Mouse (Mus musculus) monocyte, adult 5-6 weeks (primary cell): ENCODE results near the gene Fam19a1. TPM values are rescaled to one million over a fixed set of nuclear protein-coding genes. Genes with fewer than 3 reads are reported as not detected.
"Not testable (repeated sequence)": the region's sequence is repeated elsewhere in the genome, so short reads cannot be mapped to it uniquely, and the experiment has no call there.

ENCODE experiments used
- ATAC-seq: fragments of 153-309, 156-312 bp; replicated peaks from 2 replicates; pipeline ENCODE4 v1.8.0; 2017; ENCODE audit warnings: mild to moderate bottlenecking; ENCODE audit not compliant: low TSS enrichment, insufficient number of reproducible peaks, severe bottlenecking, poor library complexity, low FRiP score
- total RNA-seq: library from RNA; stranded (forward); fragments of 200-1000, 200-491, 200-594 nt; gene quantifications from 3 replicates; pipeline ENCODE4 v1.2.3, GENCODE M21; 2017

Fam19a1 gene
- total RNA-seq, result not detected in 3 replicates

DNA sequence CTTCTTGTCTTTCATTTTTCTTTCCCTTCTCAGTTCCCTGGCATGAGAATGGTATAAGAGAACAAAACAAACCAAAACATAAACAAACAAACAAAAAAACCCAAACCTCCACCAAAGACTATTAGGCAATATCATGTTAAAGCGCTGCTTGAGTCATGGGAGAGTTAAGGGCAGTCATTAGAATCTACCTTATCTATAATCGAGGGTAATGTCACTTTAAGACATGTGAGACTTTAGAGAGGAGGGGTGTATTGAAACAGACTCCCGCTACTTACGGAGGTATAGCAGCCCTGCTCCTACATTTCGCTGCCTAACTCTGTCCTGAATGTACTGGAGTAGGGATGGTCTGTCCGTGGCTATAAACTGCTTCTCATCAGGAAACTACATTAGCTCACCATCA, at the start of gene Fam19a1:
Gene Fam19a1 (plus strand): TSS at position 301 of the 400 bp plus-strand sequence.
- ATAC-seq, result no peak

DNA sequence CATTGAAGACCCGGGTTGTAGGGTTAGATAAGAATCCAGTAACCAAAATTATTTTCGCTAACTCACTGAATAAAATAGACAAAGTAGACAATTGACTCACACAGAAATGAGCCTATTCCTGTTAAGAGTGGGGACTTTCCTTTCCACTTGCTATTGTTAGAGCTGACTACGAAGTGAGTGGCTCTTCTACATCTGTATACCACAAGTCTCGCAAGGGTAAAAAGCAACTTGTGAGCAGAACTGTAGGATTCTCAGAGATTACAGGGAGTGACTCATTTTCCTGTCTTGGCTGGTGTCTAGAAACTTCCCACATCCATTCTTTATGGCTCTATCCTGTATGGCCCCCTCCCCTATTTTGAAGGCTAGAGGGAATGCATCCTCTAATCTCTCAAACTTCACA, 41.9 kb upstream of the Fam19a1 start:
- no peak for ATAC-seq

DNA sequence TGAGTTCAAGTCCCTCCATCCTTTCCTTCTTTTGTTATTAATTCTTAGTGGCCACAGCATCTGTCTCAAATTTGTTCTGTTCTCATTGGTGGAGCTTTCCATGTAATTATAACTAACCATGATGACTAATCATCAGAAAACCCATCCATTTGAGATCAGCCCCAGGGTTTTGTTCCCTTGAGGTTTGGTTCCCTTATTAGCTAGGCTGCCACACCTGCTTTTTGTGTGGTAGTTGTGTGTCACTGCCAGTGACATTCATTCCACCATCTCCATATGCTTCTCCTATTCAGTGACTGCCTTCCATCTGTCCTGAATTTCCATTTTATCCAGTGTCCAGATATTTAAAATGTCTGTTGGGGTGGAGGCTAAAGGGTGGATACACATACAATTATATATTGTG, 41.4 kb upstream of the Fam19a1 start:
- no peak for ATAC-seq

DNA sequence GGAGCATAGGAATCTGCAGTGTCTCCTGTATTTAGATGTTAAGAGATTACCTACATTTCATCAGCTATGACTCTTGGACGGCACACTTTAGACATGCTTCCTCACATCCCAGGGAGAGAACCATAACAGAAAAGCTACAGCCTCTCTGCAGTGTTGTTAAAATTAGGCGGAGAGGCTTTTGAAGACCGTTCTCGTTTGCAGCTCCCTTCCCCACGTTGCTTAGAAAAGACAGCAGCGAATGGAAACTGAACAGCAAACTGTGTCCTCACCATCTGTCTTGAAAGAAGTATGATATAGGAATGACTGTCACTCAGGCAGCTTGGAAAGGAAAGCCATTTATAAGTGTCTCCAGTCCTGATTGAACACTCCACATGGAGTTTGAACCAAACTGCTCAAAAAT, 23.0 kb upstream of the Fam19a1 start:
- no peak for ATAC-seq

DNA sequence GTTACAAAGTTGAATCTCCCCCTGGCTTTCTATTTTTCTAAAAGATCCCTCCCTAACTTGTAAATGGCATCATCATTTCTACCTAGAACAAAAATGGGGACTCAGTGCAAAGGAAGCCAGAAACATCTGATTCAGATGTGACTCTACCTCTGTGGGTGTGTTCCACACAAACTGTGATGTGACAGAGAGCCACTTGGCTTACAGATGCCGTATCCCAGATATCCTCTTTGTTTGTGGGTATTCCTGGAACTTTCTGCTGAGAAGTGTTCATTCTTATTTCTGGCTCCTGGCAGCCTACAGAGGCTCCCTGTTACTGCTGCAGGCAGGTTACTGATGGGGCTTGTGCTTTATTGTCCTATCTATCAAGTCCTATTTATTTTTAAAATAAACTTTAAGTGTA, 19.2 kb upstream of the Fam19a1 start:
- no peak for ATAC-seq

DNA sequence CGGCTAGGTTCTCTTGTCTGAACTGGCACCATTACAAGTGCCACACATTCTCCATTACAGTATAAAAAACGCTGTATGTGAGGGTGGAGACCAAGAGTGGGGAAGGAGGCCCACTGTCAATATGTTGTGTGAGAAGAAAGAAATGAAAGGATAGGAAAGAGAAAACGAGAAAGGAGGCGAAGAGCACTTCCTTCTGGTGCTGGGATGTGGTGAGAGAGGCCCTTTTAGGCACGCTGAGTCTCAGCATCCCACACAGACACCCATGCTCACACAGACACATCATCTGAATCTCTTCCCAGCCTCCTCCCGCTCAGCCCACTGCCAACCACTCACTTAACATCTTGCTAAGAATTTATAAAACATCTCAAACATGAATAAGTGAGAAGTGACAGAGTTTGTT, 14.7 kb upstream of the Fam19a1 start:
- ATAC-seq, result no peak

DNA sequence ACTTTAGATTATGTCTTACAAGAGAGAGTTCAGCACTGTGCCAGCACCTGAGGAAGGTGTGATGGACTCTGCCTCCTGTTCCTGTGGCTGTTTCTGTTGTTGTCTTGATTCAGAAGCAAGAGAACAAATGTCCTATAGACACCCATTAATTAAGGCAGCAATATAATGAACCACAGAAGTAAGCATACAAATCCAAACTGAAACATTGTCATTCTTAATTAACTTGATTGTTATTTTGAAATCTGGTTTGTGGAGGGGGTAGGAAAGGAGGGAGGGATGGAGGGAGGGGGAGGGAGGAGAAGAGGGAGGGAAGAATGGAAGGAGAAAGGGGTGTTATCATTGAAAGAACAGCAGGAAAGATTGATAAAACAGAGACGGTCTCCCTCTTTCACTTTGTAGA, 1.3 kb upstream of the Fam19a1 start:
- ATAC-seq, result no peak

DNA sequence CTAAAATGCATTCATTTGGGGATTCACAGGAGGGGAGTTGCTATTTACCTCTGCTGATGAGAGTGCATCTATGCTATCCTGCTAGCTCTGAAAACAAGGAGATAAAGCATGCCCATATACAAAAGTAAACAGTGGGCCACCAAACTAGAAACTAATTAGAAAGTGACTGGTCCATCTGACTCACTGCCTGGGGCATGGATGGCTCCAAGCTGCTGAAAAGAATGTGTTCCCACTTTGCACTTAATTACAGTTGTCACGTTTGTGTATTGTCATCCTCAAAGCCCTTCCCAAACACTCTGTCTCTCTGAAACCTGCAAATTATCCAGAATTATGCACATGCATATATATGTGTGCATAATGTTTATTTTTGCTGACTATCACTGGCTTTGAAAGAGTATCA, 1.2 kb downstream of the Fam19a1 start:
- no peak for ATAC-seq

DNA sequence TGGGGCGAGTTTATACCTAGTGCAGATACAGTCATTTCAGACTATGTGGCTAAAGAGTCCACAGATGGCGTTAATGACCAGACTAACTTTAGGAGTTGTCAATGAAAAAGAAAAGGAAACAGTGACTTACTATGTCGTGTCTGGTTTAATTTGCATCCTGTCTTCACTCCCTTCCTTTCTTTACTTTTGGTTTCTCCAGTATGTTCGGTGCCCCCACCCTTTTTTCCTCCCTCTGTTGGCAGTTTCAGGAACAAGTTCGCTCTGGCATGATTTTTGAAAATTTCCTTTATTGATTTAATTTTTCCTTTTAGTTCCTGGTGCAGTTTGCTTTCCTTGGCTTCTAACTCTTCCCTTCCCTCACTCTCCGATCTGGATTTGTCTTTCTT, 3.2 kb downstream of the Fam19a1 start:
- no peak for ATAC-seq

DNA sequence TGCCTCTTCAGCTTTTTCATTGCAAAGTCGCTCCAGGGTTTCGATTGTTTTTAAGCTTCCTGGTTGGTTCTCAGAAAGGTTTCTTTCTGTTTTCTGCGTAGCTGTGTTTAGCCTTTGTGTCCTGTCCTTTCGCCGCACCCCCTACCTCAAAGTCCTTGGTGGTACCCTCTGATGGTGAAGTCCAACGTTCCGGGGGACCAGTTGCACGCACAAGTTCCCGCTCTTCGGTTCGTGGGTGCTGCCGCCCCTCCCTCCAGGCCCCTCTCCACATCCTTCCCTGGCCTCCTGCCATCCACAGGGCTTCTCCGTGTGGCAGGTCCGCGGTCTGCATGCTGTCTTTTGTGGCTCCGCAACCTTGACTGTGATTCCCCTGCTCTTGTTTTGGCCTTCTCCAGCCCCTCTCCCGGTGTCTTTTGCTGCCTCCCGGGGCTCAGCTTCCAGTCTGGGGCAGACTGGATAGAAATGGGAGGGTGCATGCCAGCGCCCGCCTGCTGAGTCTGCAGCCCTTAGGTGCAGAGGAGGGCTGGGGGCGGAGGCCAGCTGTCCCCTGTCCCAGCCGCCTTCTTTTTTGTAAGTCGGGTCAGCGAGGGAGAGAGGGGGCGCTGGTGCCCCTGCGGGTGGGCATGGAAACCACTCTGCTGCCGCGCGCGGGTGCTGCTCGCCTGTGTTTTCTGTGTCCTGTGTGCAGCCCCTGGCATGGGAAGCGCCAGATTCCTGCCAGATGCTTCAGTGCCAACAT, 3.7 kb downstream of the Fam19a1 start:
- no peak for ATAC-seq

DNA sequence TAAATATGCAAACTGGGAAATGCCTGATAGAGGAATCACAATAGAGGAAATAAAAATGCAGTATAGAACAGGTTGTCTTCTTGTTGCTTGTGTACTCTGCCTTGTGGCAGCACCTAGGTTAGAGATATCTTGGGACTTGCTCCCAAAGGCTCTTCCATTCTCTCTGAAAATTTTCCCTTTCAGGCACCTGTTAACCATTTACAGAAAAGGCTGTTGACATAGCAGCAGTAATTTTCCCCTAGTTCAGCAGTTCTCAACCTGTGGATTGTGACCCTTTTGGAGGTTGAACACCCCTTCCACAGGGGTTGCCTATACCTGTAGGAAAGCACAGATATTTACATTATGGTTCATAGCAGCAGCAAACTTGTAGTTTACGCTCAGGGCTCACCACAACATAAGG, 30.4 kb downstream of the Fam19a1 start:
- no peak for ATAC-seq

DNA sequence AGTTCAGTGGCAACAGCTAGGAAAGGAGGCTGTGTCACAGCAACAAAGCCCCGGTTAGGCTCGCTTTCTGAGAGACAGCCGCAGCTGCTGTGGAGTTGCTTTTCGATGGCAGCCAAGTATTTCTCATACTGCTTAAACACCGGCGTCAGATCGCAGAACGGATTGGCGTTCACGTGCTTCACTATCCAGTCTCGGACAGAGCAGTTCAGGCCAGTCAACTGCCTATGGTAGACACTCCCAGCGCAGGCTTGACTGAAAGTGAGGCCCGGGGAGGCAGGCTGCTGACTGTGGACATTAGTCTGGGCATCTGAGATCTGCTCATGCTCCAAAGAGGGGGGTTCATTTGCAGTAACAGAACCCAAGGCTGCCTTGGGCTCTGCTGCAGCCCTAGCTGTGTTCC, 52.4 kb downstream of the Fam19a1 start:
- ATAC-seq, result no peak

DNA sequence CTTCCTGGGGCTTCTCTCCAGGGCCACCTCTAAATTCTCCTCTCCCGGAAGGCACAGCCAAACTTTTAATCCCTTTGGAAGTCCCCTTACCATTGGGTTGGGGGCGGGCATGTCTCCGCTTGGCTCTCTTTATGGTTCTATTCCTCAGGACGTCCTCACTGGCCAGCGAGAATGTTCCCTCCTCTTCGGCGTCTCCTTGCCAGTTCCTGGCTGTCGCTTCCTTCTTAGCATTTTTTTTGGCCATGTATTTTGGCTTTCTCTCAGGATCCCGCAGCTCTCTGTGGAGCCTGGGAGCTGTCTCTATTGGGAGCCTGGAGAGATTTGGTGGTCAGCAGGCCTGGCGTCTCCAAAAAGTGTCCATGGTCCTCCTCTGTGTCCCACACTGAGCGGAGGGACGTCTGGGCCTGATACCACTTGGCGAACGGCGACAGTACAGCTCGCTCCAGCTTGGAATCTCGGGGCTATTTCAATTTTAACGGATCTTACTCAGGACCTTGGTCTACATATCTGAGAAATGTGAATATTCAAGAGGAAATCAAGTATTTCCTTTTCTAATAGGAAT, 52.9 kb downstream of the Fam19a1 start, which contains the start of gene 1700123L14Rik:
Gene 1700123L14Rik (minus strand): TSS at position 426 of the 562 bp plus-strand sequence.
- no peak for ATAC-seq

DNA sequence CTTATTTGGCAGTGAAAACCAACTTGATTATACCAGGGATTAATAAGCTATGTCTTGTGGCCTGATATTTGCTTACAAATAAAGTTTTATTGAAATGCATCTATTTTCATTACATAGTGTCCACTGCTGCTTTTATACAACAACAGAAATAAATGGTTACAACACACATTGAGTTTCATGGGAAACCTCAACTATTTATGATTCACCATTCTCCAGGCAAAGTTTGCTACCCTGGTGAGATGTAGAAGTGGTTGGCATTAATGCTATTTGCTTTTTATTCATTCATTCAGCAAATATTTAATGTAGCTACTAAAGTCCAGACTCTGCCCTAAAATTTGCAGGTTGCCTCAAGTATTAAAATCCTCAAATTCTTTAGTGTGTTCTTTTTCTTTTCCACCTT, 54.1 kb downstream of the Fam19a1 start:
- no peak for ATAC-seq

DNA sequence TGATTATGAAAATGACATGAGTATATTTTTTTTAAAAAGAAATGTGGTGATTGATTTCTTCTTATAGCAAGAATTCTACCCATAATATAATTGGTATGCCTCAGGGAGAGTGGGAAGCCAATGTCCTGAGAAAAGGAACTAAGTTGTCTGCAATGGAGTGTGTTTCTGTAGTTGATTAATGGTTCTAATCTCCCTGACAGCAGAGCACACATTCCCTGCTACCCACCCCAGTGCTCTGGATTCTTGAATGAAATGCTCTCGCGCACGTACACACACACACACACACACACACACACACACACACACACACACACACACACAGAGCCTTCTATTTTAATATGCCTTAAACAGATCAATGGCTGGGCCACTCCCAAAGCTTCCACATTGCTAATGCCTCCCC, 60.7 kb downstream of the Fam19a1 start:
- ATAC-seq, result no peak

DNA sequence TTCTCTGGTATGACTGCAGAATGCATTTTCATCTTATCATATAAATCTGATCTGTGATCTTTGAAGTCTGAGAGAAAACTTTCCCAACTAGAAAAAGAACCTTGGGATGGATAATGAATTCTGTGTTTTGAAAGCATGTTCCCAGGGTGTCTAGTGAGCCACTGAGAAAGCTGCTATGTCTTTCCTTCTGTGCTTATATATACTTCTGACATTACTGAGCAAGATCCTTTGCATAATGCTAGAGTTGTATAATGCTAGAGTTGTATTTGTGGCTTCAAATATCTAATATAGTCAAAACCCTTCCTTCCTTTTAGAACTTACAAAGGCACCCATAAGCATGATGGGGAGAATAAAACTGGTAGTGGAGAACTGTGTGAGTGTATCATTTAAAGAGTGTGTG, 65.6 kb downstream of the Fam19a1 start:
- ATAC-seq, result no peak

DNA sequence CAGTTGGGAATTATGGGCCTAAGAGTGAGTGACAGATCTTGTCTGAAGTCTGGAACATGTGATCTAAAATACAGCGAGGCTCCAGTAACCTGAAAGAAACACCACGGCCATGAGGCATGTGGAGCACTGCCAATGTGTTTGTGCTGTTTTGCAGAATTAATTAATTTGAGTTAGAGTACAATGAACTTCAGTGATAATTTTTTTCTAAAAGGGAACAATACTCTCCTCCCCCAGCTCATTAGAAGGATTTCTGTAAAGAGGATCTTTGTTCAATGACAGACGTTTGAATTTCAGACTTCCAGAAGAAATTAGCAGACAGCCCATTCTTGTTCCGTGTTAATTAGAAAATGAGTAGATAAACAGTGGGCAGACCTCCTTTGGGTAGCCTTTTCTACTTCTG, 70.4 kb downstream of the Fam19a1 start:
- no peak for ATAC-seq

DNA sequence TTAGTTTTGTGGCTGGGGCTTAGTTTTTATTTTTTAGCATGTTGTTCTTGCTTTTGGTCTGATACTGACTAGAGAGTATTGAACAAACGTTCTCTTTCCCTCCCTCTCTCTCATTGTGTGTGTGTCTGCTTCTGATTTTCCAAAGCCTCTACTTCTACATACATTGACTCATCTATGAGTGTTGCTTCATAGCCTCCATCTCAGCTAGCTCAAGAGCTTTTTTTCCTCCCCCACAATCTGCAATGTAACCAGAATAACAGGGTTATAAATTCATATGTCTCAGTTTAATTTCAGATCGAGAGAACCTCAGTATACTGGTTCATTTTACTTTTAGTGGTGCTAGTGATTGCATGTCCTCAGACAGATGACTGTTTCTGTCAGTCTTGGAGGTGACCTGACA, 73.6 kb downstream of the Fam19a1 start:
- ATAC-seq, result no peak

DNA sequence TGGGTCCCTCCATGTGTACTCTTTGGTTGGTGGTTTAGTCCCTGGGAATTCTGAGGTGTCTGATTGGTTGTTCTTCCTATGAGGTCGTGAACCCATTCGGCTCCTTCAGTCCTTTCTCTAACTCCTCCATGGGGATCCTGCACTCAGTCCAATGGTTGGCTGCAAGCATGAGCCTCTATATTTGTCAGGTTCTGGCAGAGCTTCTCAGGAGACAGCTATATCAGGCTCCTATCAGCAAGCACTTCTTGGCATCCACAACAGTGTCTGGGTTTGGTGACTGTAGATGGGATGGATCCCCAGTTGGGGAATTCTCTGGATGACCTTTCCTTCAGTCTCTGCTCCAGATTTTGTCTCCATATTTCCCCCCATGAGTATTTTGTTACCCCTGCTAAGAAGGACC, 86.0 kb downstream of the Fam19a1 start:
- not testable (repeated sequence) for ATAC-seq

DNA sequence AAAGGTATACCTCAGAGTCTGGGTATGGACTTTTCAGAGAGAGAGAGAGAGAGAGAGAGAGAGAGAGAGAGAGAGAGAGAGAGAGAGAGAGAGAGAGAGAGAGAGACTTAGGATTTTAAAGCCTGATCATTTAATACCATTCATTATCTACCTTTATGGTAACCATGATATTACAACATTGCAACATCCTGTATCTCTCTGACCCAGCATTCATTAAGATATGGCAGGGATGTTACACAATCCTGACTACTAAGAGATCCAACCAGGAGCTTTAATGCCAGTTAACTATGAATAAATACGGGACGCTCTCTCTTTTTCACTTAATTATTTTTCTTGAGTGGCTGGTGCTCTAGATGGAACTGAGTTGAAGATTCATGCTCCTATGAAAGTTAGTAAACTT, 92.4 kb downstream of the Fam19a1 start:
- no peak for ATAC-seq

DNA sequence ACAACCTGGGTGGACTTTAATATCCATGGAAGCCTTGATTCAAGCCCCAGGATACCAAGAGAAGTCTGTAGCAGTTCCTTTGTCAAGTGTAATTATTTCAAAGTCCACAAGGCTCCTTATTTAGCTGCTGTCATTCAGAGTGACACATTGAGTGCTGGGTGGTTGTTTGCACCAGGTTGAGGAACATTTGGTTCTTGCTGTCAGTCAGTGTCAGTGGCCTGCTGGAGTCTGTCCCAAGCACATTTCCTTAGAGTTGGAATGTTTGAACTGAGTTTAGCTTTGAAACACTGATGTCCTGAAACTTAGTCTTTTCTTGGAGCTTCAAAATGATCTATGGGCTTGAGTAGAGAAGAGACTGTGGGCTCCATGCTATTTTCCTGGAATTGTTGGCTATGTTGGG, 121.9 kb downstream of the Fam19a1 start:
- ATAC-seq, result no peak
